Mouse (Mus musculus): ENCODE results near the gene Jrkl.

Gene Jrkl

DNA sequence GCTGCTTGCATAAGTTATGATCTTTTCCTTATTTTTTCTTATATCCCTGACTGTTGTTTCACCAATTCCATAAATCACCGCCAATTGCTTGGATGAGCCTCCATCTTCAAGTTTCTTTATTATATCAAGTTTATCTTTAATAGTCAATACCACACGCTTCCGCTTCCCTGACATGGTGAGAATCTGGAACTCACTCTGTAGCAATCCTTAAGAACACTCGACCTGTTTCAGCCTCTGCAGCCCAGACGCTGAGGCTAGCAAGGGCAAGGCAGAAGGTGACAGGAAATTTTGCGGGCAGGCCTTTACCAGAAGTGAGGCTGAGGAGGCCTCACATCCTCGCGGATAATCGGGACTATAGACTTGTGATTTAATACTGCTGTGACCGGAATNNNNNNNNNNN is at the start of gene Jrkl:
TSS of gene Jrkl (minus strand) at position 349 of the 400 bp plus-strand sequence.
- DNase-seq (ENCODE audit: low read depth), result no peak

DNA sequence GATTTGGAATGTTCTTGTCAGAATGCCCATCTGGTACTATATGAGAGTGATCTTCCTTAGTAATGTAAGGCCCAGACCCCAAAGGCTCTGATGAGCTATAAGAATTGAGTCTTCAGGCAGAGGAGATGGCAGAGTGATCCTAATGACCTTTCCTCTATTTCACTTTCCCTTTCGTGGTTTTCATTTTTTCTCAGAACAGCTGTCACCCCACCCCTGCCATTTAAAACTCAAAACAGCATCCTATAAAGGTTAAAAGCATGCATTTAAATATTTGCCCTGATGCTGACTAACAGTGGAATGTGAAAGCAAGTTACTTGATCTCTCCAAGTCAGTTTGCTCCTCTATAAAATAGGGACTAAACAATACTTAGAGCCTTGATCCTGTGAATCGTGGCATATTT is 41.9 kb upstream of the Jrkl start:
- DNase-seq (ENCODE audit: low read depth), result no peak

DNA sequence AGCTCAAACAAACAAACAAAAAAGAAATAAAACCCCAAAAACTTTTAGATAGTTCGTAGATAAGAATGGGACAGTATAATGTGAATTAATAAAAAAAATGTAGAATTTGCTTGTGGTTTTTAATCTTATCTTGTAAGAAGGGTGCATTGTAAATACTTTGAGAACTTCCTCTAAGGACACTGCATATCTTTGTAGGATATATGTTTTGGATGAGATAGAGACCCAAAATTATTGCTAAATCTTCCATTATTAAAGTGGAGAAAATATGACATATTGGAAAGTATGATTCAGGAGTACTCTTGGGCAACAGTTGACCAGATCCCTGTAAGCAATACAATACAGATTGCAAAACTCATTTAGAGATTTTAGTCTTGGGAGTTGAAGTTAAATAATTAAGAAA is 27.6 kb upstream of the Jrkl start:
- no peak for DNase-seq (ENCODE audit: low read depth)

DNA sequence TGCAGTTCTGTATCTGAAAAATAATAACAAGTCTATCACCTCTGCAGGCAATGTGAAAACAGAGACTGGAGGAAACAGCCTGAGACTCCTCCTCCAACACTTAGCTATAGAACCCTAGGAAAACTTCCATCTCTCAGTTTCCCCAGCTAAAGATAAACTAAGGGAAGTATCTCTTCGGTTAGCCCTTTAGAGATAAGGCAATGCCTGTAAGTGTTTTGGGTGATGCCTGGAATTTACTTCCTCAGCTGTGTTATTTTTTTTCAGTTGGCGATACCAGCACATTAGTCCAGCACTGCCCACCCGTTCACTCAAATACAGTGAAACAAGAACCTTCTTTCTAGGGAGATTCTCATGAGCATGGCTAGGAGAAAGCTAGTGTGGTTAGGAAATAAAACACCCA is 15.4 kb upstream of the Jrkl start:
- DNase-seq (ENCODE audit: low read depth), result no peak

DNA sequence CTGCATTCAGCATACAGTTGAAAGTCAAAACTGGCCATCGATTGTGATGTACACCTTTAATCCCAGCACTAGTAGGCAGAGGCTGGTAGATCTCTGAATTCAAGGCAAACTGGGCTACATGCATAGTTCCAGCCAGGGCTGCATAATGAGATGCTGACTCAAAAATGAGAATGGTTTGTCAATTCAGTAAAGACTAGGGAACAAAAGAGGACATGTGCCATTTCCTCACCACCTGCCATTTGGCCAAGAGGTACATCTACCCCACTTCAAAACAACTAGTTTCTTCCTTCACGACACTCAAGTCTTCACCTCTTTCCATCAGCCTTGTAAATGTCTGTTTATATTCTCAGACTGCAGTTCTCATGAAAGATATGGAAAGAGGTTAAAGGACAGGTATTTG is 12.5 kb upstream of the Jrkl start:
- DNase-seq (ENCODE audit: low read depth), result no peak

DNA sequence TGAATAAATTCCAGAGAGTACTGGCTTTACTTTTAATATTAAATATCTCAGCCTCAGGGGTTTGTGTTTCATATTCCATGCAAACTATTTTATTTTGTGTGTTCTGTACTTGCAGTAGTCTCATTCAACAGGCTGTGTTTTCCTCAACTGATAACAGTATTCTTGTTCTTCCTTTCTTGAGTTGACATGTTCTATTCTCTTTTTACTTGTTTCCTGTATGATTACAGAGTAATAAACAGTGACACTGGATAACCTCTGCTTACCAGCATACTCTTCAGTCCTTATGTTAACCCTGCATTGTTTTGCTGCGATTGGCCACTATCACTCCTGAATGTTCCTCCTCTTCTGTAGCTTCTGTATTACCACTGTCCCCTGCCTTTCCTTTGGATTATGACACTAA is 11.1 kb upstream of the Jrkl start:
- no peak for DNase-seq (ENCODE audit: low read depth)

DNA sequence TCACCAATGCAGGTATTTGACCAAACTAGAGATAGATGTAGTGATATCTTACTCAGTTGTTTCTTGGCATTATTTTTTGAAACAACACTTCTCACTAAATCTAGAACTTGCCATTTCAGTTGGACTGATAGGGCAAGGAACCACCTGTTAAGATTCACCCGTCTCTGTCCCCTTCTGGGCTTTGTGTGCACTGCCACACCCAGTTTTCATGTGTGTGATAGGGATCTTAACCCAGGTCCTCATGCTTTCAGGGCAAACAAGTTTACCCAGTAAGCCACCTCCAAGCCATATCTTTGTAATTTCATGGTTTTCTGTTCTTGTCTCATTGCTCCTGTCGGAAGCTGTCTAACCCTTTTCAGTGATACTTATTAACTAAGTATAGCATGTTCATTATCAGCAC is 5.6 kb upstream of the Jrkl start:
- DNase-seq (ENCODE audit: low read depth), result no peak

DNA sequence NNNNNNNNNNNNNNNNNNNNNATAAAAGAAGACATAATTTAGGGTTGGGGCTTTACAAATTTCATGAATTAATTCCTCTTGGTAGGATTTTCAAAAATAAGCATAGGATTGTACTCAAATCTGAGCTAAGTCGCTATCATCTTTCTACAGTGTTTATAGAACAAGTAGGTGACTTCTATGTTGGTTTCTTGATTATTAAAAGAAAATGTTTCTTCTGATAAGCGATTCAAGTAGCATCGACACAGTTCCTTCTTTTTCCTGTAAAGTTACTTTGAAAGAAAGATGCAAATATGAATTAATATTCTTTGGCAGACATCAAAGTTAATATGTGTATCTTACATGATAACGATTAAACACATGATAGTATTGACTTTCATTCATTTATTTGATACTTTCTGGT is 2.5 kb upstream of the Jrkl start:
- DNase-seq (ENCODE audit: low read depth), result no peak

DNA sequence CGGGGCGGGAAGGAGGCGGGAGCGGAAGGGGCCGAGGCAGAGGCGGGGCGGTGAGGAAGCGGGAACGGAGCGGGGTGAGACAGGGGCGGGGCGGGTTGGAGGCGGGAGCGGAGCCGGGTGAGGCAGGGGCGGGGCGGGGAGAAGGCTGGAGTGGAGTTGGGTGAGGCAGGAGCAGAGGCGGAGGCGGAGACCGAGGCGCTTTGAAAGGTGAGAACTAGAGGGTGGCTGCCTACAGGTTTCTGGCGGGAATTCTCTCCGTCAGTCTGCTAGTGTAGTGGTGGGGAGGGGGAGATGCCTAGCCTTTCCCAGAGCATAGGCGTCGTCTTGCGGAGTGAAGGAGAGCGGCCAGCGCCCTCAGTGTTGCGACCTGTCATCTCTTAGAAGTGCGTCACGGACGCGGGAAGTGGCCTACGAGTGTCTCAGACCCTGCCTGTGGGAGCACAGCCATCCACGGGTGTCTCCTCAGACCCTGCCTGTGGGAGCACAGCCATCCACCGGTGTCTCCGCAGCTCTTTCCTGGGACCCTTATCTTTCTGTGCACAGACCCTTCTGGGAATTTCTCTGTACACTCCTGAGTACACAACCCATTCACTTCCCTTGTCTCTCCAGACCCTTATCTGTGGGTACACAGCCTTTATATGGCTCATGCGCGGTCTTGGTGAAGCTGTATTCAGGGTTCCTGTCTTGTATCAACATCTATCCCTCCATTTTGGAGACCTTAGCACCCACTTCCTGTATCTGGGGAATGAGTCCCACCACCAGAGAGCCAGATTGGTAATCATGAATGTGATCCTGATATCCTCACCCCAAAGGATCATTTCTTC is 1.4 kb upstream of the Jrkl start, which contains the start of gene Ccdc82:
TSS of gene Ccdc82 (plus strand) at position 141 of the 824 bp plus-strand sequence.
- DNase-seq (ENCODE audit: low read depth), result peak; percentile 70

DNA sequence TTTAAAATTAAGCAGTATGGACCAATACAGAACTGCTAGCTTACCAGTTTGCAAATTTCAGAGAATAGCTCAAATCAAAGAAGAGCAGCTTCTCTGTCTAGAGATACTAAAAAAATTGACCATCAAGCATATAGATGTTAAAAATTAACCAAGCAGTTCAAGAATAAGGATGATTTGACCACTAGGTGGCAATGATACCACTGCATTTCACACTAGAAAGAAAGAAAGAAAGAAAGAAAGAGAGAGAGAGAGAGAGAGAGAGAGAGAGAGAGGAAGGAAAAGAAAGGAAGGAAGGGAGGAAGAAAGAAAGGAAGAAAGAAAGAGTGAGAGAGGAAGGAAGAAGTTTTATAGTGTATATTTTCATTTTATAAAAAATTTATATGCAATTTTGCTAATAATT is 3.3 kb downstream of the Jrkl start:
- DNase-seq (ENCODE audit: low read depth), result no peak

DNA sequence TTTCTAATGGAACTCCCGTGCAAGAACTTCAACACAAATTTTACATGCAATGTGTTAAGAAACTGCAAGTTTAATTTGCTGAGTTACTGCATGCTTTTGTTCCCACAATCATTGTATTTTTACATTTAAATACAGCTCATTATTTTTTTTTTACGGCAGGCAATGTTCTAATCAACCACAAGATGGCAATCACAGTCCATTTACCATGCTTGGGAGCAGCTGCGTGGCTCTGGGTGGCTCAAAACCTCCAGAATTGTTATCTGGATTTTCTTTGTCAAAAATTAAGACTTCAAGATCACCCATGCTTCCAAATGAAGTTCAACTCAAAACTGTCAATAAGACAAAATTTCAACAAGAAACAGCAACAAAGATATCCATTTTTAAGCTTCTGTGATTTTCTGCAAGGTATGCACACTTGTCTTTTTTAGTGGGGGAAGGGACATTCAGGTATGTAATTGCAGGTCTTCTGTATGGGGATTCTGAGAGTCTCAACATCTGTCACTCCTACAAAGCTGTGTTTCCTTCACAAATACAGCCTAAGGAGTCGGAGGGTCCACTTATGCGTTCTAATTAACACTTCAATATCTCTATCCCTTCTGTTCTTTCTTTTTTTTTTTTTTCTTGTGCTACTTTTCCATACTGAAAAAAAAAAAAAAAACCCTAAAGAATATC is 13.9 kb downstream of the Jrkl start:
- no peak for DNase-seq (ENCODE audit: low read depth)

DNA sequence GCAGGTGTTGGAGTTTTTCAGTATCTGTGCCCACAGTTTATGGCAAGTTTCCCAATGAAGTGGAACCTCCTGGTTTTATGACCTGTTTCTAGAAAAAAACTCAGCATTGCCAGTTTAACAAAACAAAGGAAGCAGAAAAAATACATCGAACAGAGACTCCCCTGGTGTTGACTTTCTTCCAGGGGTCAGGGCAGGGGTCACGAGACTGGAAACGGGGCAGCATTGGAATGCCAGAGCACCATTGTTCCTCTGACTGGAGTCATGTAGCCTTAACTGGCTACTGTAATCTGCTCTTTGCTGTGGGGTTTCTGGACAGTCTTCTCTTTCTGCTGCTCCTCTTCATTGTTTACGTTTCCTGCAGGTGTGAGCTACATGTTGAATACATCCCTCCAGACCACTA is 15.1 kb downstream of the Jrkl start:
- DNase-seq (ENCODE audit: low read depth), result no peak

DNA sequence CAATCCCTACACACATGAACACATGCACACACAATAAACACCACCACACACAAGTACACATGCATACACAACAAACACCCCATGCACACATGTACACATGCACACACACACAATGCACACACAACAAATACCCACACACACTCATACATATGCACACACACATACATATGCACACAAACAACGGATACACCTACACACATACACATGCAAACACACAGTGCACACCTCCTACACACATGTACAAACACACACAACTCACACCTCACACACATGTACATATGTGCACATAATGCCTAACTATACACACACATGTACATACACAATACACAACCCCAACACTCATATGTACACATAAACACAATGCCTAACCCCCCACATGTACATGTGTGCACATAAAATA is 19.8 kb downstream of the Jrkl start:
- DNase-seq (ENCODE audit: low read depth), result no peak

DNA sequence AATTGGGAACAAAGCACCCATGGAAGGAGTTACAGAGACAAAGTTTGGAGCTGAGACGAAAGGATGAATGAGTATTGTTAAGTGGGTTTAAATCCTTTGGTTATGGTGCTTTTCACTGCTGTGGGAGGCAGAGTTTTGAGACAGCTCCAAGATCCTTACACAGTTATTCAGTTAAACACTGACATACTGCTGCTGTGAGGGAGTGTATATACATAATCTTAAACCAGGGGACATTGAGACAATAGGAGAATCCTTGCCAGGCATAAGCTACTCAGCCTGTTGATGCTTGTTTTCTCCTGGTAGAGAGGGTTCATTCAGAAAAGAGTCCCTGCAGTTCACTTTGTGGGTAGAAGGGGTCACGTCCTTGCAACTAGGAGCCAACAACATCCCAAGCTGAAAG is 39.3 kb downstream of the Jrkl start:
- no peak for DNase-seq (ENCODE audit: low read depth)

DNA sequence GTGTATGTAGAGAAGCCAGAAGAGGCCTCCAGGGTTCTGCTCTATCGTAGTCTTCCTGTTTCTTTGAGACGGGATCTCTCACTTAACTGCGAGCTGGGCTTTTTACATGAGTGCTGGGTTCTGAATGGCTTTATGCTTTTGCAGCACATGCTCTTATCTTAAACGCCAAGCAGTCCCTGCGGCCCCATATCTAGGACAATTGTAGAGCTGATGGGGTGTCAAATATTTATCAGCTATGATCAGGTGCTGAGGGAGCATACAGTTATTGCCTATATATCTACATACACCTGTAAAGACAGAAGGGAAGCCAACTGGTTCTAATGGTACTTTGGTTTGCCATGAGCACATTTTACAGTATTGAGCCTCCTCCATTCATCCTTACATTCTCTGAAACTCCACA is 41.9 kb downstream of the Jrkl start:
- DNase-seq (ENCODE audit: low read depth), result no peak

DNA sequence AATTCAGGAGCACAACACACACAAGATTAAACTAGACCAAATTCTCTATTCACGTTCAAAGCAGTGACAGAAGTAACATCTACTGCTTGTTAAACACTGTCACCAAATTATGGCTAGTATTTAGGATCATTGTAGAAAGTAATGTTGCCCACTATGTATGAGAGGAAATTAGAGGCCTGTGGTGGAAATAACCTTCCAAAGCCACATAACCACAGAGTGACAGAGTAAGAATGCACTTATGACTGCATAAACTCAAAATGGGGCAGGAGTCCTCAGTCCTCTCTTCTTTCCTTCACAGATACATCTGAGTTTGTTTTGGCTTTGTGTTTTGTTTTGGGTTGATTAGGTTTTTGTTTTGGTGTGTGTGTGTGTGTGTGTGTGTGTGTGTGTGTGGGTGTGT is 42.5 kb downstream of the Jrkl start:
- no peak for DNase-seq (ENCODE audit: low read depth)

DNA sequence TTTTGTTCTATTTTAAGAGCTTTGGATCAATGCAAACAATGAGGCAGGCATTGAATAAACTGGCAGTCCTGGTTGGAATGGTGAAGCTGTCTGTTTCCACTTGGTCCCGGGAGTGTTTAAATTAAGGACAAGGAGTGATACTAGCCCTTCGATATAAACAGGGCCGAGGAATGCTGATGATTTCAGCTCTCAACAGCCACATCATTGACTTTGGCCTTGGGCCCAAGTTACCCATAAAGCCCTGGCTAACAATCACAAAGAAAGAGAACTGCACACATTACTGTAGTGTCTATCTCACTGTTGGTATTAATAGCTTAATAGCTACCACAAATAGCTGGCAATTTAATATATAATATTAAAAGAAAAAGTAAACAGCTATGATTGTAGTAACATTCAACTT is 45.5 kb downstream of the Jrkl start:
- no peak for DNase-seq (ENCODE audit: low read depth)

DNA sequence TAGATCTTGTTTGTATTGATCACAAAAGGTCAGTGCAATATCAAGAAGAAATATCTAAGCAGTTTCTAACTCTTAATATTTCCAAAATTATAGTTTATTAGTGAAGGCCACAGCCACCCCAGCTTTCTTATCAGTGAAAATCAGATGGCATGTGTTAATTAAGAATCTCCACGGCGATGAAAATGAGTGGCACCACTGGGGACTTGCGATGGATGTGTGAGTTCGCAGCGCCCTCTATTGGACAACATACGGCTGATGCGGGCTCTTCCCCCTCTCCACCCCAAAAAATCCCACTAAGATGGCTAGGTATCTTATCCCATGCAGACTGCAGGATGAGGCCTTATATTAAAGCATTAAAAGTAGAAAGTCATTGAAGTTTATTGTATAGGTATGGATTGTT is 49.9 kb downstream of the Jrkl start:
- DNase-seq (ENCODE audit: low read depth), result peak; percentile 33

DNA sequence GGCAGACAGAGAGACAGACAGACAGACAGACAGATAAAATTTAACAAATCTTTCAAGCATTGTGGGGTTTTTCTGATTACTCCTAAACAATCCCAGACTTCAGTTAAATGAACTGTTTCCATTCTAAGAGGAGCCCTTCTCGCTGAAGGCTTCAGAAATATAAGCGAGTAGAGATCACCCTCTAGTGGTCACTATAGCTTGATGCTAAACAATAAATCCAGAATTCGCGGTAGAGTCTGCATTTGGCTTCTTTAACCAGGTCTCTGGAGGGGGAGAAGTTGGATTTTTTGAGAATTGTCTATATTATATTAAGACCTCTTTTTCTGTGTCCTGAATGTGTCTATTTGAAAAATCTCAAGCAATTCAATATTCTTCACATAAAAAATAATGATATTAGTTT is 50.4 kb downstream of the Jrkl start:
- peak; percentile 38 for DNase-seq (ENCODE audit: low read depth)

DNA sequence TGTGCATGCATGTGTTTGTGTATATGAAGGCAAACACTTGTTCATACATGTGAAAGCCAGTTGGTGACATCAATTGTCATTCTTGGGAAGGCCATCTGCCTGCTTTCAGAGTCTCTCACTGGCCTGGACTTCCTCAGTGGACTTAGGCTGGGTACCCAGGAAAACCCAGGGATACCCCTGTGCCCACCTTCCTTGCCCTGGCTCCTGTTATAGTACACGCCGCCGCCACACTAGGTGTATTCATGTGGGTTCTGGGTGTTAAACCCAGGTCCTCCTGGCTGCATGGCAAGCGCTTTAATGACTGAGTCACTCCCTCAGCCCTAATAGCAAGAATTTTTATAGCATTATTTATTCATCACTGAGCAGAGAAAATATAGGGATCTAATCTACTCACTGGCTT is 51.0 kb downstream of the Jrkl start:
- DNase-seq (ENCODE audit: low read depth), result no peak
